Mouse (Mus musculus): Measurements from ENCODE around the gene Sfxn4.

Sfxn4 gene

DNA sequence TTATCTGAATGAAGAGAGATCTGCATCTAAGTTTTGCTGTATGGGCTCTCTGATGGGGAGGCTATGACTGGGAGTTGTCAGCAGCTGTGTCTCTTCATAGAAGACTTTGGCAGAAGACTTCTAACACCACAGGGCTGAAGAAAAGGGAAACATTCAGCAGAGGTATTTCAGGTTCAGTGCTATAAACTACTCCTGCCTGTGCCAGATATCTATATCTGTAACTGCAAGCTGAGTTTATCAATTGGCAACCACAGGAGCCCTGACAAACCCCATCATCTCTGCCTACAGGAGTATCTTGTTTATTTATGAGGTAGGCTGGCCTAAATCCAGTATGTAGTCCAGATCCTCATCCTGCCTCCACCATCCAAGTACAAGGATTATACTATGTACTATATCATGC, 18.0 kb downstream of the Sfxn4 start:
- DNase-seq (ENCODE audit: low read depth, low spot score), result no peak

DNA sequence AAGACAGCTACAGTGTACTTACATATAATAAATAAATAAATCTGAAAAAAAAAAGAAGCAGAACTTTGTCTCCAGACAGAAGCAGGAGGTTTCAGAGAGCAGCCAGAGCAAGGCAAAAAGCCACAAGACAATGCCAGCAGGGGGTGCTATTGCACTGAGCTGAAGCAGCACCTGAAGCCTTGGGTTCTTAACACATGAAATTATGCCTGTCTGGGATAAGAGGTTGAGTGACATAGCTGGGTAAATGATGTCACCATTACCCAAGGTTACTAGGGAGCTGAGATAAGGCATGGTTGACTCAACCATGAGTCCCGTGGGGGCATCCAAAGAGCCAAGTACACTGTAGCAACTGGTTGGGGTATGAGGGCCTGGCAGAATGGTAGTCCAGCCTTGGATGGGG, 23.5 kb downstream of the Sfxn4 start:
- no peak for DNase-seq (ENCODE audit: low read depth, low spot score)

DNA sequence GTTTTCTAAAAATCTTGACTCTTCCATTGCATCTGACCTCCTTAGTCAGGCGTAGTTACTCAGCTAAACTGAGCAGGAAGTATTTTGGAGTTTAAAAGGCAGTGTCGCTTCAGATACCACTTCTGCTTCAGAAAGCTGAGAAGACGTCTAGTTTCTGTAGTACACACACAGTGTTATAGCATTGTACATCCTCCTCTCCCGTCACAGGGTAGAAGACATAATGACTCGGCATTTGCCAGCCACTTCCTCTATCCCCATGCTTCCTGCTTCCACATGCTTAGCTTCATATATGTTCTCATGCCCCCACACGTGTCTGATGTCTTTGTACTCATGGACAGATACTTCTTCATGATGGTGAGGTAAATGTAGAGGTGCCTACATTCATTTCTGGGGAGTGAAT, 42.6 kb downstream of the Sfxn4 start:
- DNase-seq (ENCODE audit: low read depth, low spot score), result no peak

DNA sequence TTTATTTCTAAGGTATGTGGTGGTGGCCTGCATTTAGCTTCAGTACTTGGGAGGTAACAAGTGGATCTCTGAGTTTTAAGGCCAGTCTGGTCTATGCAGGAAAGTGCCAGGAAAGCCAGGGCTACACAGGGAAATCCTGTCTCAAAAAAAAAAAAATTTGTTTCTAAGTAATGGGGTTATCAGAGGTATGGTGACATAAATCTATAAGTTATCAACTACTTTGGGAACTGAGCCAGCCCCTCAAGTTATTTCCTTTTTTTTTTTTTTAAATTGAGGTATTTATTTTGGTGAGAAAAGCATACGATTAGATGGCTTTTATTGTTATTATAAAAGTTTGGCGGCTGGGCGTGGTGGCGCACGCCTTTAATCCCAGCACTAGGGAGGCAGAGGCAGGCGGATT, 48.1 kb downstream of the Sfxn4 start:
- no peak for DNase-seq (ENCODE audit: low read depth, low spot score)

DNA sequence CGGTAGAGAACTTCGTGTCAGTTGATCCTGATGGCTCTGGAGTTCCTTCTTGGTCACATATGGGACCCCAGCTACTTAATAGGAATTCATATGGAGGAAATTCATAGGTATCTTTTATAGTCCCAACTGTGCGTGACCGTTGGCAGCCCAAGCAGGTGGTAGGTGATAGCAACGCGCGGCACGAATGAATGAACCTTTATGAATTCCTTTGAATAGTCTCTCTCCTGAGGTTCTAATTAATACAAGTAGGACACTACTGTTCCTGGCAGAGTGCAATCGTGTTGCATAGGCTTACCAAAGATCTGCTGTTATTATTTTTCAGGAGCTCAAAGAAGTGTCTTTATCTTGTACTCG, 49.3 kb downstream of the Sfxn4 start:
- no peak for DNase-seq (ENCODE audit: low read depth, low spot score)

DNA sequence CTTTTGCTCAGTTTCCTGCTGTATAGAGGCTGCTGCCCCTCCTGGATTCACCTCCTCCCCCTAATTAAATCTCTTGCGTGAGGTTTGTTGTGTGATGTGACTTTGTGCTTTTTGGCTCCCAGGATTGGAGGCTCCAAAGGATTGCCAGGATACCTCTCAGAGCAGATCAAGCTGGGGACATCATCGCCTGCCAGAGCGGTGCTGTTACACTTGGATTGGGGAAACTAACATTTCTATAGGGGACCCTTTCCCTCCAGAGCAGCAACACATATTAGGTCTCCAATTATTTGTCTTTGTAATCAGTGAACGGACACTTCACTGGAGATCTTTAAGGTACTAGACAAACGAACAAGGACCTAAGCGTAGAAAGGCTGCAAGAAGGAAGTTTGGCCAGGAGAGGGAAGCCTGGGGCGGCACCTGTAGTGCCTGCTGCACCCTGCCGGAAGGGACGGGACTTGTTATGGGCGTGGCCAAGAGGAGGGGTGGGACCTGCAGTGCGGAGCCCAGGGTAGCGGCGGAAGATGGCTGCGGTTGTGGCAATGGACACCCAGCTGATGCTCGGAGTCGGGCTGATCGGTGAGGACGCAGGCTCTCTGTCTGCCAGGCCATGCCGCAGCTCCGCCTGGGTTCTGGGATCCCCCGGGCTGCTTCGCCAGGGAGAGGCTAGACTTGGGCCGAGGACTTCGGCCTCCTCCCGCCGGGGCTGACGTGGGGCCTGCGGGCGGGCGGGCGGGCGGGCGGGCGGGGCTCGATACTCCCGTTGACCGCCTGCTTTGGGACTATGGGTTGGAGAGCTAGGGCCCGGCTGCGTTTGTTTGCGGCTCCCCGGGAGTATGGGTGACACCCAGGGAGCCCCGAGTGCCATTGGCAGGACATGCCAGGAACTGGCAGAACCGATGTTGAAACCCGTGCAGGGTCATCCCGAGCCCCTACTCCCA, 49.9 kb downstream of the Sfxn4 start, which contains the start of gene Fam45a:
Gene Fam45a, plus strand, starts transcription at position 488 of the 938 bp plus-strand sequence.
- peak; percentile 97 for DNase-seq (ENCODE audit: low read depth, low spot score)

DNA sequence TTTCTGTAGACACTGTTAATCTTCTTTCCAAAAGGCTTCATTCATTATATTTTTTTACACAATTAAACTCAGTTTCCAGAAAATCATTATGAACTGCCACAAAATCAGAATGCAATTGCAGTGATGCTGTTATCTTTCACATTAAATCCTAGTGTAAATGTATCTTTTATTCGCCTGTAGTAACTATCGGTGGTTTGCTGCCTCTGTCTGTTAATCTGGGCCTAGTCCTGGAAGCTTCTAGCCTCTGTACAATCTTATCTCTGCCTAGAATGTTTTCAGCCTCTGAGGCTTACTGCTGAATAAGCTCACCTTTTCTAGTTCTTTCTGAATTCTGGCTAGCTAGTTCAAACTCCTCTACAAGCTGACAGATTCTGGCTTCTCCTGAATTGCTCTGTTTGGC, 51.4 kb downstream of the Sfxn4 start:
- DNase-seq (ENCODE audit: low read depth, low spot score), result no peak

DNA sequence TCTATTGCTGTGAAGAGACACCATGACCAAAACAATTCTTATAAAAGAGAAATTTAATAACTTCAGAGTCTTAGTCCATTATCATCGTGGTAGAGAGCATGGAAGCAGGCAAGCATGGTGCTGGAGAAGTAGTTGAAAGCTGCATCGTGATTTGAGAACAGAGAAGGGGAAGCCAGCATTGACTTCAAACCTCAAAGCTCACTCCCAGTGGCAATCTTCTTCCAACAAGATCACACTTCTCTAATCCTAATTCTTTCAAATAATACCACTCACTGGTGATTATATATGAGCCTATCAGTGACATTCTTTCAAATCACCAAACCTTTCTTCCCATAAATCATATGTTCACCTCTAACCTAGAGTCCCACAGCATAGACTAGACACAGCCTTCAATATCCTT, 56.4 kb downstream of the Sfxn4 start:
- no peak for DNase-seq (ENCODE audit: low read depth, low spot score)

DNA sequence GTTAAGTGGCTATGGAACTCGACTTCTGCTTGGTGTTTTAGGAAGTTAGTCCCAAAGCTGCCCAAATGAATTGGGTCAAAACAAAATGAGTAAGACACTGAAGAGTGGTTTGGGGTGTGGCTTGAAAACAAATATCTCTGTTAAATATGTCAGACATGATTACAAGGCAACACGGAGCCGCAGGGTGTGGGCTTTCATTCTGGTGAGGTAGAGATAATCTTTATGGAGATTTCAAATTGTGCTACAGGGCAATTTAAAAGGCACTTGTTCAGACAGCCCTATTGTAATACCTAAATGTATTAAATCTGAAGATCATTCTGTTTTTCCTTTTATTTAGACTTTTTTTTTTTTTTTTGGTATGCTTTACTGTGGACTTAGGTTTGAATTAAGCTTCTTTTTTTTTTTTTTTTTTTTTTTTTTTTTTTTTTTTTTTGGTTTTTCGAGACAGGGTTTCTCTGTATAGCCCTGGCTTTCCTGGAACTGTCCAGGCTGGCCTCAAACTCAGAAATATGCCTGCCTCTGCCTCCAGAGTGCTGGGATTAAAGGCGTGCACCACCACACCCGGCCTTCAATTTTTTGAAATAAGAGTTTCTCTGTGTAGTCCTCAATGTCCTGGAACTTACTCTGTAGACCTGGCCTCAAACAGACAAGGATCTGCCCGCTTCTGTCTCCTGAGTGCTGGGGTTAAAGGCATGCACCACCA, 61.3 kb downstream of the Sfxn4 start:
- no peak for DNase-seq (ENCODE audit: low read depth, low spot score)

DNA sequence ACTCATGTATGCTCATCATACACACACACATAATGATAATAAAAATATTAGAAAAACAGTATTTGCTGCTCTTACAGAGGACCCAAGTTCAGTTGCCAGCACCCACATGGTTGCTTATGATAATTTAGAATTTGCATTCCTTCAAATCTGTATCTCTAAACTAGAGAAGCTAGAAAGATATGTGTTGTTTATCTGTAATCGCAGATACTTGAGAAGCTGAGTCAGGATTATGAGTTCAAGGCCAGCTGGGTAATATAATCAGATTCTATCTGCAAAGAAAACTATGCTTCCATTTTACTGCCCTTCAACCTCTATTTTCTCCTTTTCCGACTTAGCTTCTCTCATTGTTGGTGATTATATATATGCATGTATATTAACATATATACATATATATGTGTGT, 63.9 kb downstream of the Sfxn4 start:
- no peak for DNase-seq (ENCODE audit: low read depth, low spot score)

DNA sequence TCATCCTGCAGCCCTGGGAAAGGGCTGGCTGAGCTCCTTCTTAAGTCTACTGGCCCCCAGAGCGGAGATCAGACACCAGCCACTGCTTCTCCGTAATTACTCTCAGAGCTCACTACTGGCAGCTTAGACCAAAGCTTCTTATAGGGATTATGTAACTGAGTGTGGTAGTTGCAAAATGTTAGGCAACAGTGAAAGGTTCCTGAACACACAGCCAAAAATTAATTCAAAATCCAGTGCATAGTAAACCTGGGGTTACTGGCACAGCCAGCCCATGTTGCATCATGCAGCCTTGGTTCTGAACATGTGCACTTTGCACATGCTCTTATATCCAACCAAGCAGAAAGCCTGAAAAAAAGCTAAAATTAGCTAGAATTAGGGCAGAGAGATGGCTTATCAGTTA, 66.0 kb downstream of the Sfxn4 start:
- no peak for DNase-seq (ENCODE audit: low read depth, low spot score)

DNA sequence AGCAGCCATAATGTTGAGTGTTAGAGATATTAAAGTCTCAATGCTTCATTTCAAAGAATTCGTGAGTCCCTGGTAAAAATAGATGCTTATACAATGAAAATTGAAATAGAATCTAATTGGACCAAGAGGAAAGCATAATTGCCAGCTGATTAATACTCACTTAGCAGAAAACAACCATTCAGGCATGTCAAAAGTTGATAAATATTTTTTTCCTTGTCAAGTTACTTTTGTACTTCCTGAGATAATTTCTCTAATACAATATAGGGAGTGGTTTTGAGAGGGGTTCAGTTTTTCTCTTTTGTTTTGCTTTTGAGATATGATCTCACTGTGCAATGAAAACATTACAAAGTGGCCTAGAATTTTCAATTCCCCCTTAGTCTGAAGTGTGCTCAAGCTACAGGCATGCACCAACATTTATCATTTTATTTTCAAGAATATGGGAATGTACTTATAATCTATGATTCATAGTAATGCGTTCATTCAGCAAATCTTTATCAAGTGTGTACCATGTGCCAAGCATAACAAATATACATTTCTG, 68.0 kb downstream of the Sfxn4 start:
- DNase-seq (ENCODE audit: low read depth, low spot score), result no peak

DNA sequence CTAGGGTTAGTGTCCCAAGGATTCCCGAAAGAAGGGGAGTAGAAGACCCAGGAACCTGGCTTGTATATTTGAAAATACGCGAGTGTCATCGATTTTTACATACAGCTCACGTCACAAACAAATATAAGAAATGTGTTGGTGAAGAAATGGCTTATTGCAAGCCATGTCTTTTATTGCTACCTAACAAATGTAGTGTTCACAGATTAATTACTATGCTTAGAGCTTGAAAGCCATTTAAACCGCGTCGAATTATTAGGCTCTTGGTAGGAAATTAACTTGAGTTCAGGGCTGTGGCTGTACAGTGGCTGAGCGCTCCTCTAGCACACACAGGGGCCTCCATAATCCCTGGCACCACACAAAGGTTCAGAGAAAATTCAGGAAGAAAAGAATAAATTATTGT, 70.1 kb downstream of the Sfxn4 start:
- DNase-seq (ENCODE audit: low read depth, low spot score), result no peak

DNA sequence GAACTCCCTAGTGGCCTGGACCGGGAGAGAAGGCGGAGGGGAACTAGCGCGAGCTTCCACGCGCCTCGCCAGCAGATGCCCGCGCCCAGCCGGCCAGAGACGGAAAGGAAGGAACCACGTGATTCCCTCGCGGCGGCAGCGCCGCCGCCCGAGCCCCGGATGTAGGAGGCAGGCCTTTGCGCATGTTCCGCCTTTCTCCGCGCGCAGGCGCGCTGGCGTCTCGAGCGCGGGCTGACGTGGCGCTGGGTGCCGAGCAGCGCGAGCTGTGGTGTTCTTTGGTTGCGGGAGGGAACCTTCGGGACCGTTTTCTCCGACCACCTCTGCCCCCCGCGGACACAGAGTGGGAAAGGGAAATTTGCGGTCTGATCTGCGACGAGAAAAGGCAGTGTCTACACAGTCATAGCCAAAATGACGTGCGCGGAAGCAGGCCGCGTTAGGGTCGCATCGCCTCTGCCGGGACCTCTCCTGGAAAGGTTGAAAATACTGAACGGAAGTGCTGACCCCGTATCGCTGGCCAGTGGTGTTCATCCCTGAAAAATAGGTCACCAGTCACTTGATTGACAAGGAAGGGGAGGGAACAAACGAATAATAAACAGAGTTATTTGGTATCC, 70.6 kb downstream of the Sfxn4 start, which contains the start of gene Eif3a:
Gene Eif3a, minus strand, starts transcription at position 108 of the 611 bp plus-strand sequence.
- peak; percentile 97 for DNase-seq (ENCODE audit: low read depth, low spot score)

DNA sequence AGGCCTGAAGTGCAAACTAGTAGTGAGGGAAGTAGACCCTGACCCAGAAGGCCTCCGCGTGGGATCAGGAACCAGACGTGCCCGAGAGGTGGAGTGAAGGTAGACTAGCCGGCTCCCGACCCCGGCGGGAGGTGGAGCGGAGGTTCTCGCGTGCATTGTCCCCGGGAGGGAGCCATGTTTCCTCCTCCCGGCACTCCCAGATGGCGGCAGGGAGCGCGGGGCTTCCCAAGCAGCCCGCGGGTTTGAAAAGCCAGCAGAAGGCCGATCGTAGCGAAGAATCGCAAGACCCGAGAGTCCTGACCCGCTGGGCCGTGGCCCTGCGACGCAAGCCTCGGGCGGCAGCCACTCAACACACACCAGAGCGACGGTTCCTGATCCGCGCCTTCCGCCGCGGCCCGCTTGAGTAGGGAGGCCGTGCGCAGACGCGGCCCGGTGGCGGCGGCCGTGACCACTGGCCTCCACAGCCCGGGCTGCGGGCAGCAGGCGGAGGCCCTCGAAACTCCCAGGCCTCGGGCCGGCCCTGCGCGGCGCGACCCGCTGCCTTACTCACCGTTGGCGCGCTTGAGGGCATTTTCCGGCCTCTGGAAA, 71.3 kb downstream of the Sfxn4 start:
- DNase-seq (ENCODE audit: low read depth, low spot score), result peak; percentile 72

DNA sequence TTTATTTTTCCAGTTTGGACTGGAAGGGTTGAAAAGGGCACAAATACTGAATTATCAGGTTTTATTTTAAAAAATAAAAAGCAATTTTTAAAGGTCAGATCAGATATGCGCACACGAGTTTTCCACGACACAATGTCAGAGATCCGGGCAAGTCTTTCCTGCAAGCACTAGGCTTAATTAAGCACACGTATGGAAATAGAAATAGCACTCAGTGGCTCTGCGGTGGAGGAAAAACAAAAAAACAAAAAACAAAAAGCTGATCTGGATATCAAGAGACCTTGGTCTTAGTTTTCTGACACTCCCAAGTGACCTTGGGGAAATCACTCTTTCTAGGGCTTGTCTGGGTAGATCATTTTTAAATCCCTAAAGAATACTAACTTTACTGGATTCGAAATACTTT, 71.8 kb downstream of the Sfxn4 start:
- no peak for DNase-seq (ENCODE audit: low read depth, low spot score)

DNA sequence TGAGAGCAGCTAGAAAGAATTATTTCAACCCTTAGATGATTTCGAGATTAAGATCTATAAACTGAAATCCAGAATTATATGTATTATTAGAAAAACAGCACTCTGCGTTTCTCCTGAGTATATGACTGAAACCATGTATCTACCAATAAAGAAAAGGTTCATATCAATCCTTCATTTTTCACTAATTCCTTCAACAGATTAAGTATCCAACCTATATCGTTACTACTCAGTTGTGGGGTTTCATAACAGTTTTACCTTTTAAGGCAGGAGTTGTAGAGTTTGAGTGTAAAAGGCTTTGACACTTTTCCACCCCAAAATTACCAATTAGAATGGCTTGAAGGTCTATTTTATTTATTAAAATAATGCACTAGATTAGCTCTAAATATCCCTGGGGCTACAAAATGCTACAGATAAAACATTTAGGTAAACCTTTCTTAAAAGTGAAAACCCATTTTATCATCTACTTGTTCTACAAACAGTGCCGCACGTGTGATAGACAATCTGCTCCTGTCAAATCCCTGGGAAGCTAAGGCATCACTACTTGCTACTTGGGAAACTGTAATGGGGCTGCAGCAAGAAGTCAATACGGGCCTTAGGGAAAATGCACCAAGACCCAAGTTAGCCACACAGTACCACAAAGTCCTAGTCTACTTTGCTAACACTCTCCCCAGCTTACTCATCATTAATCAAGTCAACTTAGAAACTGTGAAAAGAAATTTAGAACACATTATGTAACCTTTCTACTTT, 72.9 kb downstream of the Sfxn4 start:
- DNase-seq (ENCODE audit: low read depth, low spot score), result peak; percentile 35

DNA sequence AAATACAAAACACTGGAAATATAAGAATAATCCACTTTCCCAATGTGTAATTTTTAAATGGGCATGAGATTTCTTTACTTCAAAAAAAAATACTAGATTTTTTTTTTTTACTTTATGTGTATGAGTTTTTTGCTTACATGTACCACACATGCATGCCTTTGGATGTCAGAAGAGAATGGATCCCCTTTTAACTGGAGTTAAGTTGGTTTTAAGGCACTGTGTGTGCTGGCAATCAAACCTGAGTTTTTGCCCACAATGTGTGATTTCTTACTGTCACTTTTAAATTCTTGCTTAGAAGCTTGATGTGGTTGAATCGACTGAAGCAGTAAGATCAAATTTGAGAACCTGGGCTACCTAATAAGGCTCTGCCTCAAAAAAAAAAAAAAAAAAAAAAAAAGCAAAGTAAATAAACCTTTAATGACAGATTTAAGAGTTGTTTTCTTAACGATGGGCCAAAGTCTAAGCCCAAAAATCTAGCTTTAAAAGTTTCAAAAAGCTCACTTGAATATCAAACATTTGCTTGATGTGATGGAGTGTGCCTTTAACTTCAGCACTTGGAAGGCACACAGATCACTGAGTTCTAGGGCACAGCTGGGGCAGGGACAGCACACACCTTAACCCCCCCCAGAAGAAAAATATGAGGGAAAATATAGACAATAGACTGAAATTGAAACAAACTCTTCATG, 73.7 kb downstream of the Sfxn4 start:
- DNase-seq (ENCODE audit: low read depth, low spot score), result no peak

Data from A20 (cell line).